Mouse (Mus musculus) retina, adult 2 months (tissue): ENCODE results near the gene Fkbp5.
A peak's percentile ranks its signal among the peaks of the same experiment; 100 is the strongest.
"Not testable (repeated sequence)": the region's sequence is repeated elsewhere in the genome, so short reads cannot be mapped to it uniquely, and the experiment has no call there.

ENCODE experiments used
- DNase-seq: peaks from one replicate; pipeline ENCODE4 v3.0.0-alpha.2; 2012; ENCODE audit warnings: low read depth, low spot score

Gene Fkbp5

DNA sequence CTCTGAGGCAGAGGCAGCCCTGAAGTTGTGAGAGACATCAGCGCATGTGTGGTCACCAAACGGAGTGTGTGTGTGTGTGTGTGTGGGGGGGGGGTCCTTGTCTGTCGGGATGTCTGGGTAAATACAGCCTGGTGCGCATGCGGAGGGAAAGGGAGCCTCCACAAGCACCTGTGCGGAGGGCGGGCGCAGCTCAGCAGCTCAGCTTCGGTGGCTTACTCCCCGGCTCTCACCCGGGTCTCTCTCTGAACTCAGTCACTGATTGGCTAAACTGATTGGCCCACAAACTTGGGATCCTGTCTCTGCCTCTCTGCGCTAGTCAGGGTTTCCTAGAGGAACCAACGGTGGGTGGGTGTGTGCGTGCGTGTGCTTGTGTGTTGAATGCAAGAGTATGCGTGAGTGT lies 142.8 kb downstream of the Fkbp5 start:
- DNase-seq: no peak

DNA sequence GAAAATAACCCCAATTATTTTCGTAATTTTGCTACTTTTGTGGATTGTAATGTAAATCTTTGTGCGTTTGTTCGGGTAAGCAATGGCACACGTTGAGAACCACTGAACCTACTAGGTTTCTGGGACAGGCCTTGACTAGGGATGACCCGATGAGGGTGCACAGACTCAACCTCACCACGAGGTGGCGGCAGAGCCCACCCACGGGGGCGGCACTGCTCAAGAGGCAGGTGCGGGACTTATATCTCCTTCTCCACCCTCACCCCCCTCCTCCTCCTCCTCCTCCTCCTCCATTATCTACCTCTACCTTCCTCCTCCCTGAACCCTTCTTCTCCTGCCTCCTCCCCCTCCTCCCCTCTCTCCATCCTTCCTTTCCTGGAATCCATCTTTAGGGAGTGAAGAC lies 143.5 kb downstream of the Fkbp5 start:
- peak; percentile 71 for DNase-seq

DNA sequence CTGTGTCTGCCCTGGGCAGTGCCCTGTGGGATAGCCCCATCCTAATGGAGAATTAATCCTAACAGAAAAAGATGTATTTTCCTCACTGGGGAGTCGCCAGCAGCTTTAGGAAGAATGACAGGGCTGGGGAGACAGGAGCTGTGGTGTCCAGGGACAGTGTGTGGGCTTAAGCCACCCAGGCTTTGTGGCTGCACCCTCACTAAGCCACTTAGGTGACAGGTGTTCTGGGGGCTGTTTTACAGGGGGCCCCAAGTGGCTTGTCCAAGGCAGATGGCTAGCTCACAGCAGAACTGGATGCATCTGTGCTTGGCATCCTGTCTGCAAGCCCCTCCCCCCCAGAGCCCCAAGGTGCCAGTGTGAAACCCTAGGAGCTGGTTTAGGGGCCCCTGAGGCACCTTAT lies 145.4 kb downstream of the Fkbp5 start:
- peak; percentile 71 for DNase-seq

DNA sequence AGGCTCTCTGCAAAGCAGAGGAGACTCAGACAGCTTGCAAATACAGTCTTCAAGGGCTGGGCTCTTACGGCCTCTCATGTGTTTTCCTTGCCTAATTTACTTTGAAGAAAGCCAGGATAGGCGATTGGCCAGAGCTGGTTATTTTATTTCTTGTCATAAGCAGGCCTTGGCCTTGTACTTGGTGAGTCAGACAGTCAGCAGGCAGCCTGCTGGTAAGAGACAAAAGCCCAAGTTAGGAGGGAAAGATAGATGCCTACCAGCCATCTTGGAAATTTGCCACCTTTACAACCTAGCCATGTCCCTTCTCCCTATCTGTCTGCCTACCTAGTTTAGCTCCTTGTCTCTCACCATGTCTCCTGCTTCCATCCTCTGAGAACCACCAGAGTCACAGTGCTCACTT lies 146.0 kb downstream of the Fkbp5 start:
- DNase-seq: no peak

DNA sequence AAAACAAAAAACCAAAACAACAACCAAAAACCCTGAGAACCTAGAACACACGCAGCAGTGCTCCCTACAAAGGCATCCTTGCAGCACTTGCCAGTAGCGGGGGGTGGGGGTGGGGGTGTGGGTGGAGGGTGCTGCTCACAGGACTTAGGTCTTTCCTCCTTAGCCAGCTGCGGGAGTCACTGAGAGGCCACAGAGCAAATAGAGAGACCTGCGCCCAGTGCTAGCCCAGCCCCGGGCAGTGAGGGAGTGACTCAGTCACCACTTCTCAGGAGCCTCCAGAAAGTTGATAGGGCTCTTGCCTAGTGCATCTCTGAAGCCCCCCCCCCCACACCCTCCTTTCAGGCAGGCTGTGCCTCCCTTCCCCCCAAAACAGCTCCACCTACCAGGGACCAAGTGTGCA lies 148.3 kb downstream of the Fkbp5 start:
- no peak for DNase-seq

DNA sequence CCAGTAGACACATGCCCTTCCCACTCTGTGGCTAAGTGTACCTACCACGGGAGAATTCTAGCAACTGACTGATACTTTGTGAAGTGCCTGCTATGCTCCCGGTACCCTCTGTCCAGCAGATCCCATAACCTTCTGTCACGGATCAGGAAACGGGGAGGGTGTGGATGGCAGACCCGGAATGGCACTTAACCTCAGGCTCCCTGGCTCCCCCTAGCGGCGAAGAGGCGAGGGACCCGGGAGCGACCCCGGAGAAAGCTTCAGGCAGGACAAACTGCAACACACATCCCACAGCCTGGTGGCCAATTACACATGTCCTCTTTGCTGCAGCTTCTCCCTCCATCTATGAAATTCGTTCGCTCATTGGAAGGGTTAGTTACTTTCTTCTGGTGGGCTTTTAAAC lies 148.9 kb downstream of the Fkbp5 start:
- DNase-seq: no peak

DNA sequence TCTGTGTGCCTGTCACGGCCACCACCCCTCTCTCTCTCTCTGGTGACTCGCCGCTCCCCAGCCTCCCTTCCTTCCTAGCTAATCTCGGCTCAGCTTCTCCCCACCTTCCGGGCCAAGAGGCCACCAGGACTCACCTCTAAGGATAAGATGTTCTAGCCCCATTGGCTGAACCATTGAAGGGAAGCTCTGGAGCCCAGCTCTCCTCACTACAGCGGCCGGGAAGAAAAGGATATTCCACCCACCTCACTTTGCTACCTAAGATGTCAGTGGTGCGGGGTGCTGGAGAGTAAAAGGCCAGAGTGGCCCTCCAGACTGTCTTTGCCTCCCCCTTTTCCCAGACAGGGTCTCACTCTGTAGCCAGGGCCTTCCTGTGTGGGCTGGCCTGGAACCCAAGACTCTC lies 152.2 kb downstream of the Fkbp5 start, which contains the start of gene Tulp1:
TSS of gene Tulp1 (minus strand) at position 101 of the 400 bp plus-strand sequence.
- peak; percentile 75 for DNase-seq

DNA sequence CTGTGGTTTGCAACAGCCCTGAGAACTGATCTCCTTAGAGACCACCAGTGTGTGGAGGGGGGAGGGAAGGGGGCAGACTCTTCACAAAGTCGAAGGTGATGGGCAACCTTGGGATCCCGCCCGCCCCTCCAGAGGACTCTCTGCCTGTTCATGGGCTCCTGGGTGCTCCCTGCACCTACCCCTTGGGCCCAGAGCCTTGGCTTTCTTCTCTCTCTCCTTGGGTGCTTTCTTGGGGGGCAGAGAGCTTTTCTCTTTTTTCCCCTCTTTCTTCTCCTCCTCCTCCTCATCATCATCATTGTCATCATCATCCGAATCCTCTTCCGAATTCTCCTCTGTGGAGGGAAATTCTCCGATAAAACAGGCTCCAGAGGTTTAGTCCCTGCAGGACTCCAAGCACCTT lies 153.8 kb downstream of the Fkbp5 start:
- no peak for DNase-seq

DNA sequence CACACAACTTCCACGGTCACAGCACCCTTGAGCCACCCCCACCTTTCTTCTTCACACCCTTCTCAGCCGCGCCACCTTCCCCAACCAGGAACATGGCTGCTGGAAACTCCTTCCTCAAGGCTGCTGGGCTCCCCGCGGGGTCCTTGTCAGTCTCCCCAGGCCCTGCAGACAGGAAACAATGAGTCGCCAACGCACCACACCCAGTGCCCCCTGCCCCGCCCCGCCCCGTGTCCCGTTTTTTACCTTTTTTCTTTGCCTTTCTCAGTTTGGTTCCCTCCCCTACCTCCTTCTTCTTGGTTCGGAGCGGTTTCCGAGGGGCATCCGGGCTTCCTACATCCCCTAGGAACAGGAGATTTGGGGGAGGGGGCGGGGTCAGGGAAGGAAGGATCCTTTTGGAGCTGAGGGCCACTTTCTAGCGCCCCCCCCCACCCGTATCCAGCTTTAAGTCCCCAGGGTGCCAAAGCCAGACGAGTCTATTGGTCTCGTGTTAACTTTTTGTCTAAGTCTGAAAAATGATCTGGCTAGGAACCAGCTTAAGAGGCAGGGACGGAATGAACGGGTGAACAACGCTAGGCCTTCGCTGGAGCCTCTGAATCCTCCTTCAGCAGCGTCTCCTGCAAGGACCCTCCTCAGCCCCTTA lies 154.6 kb downstream of the Fkbp5 start:
- no peak for DNase-seq

DNA sequence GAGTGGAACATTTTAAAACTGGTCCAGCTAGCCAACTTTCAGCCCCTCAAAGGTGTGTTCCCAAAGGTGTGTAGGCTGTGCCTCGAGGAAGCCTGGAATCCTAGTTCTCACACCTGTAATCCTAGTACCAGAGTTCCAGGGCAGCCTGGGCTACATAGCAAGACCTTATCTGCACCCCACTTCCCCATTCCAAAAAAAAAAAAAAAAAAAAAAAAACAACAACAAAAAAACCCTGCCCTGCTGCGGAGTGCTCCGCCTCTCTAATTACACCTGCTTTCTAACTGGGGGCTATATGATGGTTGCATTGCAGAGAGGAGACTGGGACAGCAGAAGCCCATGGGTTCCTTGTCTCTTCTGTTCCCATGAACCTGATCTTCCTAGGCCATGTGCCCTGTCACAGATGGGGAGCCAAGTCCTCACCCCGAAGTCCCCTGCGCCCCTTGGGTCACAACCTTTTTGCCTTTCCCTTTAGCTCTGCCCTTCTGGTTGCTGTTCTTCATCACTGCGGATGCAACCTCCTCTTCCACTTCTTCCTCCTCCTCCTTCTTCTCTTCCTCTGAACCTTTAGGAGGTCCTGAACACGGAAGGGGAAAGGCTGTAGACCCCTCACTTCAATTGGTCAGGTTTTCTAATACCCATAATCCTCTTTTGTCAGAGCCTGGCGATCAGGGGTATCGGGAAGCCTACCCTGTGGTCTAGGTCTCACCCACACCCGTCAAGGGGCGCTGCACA lies 155.2 kb downstream of the Fkbp5 start:
- no peak for DNase-seq

DNA sequence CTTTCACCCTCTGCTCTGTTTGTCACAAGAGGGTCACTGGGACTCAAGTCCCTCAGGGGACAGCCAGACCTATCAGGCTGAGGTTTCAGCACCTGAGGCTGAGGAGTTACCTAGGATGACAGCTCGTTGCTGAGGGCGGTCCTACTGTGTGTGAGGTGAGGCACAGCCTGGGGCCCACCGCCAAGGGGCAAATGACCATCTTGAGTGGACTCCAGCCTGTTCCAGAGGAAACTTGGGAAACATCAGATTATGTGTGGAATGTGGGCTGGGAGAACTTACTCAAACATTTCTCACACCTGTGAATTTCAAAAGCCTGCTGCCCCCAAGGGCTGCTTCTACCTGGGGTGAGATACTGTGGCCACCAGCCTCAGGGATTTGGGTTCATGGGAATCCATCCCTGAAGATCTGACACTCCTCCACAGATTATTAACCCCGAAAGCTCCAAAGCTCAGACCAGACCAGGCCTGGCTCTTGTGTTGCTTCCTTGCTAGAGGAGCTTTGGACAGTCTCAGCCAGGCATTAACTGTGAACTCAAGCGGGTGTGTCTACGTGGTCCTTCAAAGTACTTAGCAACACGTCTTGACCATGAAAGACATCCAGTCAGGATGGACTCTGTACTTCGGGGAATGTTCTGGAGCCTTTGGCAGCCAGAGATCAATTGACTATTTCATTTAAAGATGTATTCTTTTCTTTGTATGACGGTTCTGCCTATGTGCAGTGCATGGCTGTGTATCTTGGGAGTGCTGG lies 156.6 kb downstream of the Fkbp5 start:
- DNase-seq: no peak

DNA sequence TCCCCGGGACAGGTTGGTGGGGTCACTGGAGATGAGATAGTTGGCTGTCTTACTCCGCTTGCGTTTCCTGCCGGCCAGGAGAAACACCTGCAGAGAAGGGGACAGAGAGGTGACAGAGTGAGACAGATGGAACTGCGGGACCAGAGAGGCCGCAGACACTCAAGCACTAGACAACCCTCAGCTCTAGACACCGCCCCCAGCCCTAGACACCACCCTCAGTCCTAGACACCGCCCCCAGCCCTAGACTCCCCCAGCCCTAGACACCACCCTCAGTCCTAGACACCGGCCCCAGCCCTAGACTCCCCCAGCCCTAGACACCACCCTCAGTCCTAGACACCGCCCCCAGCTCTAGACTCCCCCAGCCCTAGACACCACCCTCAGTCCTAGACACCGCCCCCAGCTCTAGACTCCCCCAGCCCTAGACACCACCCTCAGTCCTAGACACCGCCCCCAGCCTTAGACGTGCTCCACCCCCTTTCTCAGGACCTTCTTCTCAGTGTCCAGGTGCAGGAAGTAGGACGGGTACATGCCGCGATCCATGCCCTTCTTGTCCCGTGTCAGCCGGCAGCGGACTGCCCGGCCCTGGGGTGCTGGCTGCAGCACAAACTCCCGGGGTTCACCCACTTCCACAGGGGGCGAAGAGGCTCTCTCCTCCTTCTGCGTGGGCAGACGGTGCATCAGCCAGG lies 158.6 kb downstream of the Fkbp5 start:
- not testable (repeated sequence) for DNase-seq

DNA sequence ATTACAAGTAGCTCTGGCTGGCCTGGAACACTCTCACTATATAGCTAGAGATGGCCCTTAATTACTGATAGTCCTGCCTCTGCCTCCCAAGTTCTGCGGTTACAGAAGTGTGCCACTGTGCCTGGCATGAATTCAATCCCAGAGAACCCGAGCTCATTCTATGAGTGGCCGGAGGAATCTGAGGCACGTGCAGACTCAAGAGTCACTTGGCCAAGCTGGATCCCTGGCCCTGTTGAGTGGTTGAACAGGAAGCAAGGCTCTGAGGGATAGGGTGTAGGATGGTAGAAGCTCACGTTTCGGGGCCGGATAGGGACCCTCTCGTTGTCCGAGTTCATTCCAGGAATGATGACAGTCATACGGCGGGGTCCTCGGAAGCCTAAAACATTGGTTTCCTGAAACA lies 161.5 kb downstream of the Fkbp5 start:
- DNase-seq: no peak

DNA sequence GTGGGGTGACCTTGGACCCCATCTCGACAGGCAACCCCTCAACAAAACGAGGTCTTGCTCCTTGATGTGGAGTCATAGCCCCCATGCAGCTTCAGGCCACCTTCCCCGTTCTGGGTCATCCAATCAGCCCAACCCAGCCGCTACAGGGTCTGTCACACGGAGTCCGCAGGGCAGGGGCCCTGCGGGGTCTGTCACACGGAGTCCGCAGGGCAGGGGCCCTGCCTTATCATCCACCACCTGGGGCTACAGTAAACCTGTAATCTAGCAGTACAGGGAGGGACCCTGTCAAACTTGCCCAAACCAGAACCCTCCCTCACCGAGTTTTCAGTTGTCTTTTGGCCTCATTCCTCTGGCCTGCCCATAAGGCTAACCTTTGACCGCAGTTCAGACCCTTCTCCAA lies 165.3 kb downstream of the Fkbp5 start:
- DNase-seq: no peak

DNA sequence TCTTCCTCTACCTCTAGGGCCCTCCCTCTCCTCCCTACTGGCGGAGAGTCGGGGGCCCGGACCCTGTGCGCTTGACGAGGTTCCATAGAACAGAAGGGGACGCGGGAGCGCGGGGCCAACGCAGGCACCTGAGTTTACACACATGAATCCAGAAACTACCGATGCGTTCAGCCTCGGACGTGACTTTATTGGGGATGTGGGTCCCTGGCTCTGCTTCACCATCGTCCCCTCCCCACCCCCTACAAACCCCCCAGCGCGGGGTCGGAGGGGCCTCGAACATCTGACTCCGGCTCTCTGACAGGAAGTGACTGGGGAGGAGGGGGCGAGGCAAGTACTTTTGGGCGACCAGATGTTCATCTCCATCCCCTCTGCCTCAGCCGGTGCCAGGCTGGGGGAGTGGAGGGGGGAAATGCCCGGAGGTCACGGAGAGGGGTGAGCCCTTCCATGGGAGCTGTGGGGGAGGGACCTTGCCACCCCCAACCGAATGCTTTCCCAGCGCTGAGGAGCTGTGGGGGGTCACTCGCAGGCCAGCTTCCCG lies 165.9 kb downstream of the Fkbp5 start:
- DNase-seq: no peak

DNA sequence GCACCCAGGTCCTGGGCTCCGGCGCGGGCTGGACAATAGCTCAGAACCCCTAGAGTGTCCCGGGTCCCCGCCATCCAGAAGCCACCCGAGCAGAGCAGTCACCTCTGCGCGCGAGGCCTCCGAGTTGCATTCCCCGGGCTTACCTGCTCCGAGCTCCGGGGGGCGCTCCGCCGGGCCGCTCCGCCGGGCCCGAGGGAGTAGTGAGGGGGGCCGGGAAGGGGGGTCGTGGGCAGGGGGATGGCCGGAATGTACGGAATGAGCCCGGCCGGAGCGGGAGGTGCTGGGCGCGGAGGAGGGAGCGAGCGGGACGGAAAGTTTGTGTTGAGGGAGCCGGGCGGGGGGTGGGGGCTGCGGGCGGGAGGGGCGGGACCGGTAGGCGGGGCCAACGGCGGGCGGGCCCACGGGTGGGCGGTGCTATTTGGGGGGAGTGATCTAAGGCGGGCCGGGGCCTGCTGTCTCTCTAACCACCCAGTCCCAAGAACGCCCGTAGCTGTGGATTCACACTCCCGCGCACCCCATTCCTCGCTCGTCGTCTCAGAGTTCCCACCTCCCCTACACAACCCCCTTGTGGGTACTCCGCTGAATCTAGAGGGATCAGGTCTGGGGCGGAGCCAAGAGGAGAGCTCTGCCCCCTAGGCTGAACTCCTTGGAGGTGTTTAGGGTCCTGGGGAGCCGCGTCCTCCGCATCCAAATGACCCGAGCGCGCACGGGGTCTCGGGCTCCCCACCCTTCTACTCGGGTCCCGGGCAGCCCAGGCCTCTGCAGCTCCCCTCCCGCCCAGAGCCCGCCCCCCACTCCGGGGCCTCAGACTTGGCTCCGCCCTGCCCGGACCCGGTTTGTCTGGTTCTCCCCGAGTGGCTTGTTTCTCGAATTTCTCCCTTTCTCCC lies 166.6 kb downstream of the Fkbp5 start, which contains the start of gene Tead3:
TSS of gene Tead3 (minus strand) at position 352 of the 887 bp plus-strand sequence.
- DNase-seq: no peak

DNA sequence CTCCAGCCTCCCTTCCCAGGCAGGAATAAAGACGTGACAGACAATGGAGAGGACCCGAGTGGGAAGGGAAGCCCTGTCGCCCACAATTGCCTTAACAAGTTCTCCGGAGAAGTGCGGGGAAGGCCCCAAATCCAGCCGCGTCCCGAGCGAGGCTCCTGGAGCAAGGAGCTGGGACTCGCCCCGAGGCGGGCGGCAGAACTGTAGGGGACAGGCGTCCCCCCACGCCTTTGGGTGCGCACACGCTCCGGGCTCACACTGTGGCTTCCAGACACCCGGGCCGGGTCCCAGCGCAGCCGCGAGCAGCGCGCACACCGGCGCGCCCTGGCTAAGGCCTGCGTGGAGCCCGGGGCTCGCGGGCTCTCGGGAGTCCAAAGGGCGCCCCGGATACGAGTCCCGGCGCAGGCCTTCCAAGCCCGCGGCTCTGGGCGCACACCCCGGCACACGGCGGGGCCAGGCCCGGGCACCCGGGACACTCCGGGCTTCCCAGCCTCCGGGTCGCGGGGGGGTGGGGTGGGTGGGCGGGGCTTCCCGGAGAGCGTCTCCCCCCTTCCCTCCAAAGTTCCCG lies 167.3 kb downstream of the Fkbp5 start:
- no peak for DNase-seq

DNA sequence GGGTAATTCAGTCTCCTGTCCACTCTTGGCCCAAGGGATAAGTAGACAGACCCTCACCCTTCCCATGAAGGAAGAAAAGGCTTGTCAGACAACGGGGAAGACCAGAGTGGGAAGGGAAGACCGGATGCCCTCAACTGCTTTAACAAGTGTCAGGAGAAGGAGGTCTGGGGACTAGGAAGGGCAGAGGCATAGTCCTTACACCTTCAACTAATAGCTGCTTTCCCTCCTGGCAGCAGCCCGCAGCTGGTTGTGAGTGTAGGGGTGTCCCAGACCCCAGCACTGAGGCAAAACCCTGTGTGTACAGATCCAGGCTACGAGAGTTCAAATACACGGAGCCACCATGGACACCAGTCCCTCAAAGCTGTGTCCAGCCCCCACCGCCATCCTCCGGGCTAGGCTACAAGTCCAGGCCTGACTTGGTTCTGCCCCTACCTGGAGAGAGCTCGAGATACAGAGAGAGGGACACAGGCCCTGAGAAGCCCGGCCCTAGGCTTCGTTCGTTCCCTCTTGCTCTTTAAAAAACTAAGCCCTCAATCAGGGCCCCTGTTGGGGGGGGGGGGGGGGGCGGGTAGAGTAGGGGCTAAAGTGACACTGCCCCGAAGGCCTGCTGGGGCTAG lies 168.0 kb downstream of the Fkbp5 start:
- DNase-seq: no peak
